Mouse (Mus musculus) kidney, postnatal 4 days (tissue): ENCODE results near the gene Kif4.
A peak's percentile ranks its signal among the peaks of the same experiment; 100 is the strongest.

ENCODE experiments used
- DNase-seq, 2 experiments: peaks; one replicate each; pipeline ENCODE4 v3.0.0; 2021; ENCODE audit warnings: mixed read lengths in 2 of 2

Gene Kif4

GRCm38 (mm10) chrX:100625546-100625801, at the start of gene Kif4:
Kif4 (plus strand) TSS chrX:100625737.
- DNase-seq, result no peak

- DNase-seq, result no peak
These were observed 30.7 kb upstream of the Kif4 start, which contains the start of gene P2ry4 for GRCm38 (mm10) chrX:100594791-100595190. P2ry4 (minus strand) TSS chrX:100594869.

- peak; percentile 62 to 70 for DNase-seq
These were observed 28.1 kb upstream of the Kif4 start for GRCm38 (mm10) chrX:100597439-100597838.

- DNase-seq, result no peak
These were observed 25.8 kb upstream of the Kif4 start for GRCm38 (mm10) chrX:100599755-100600154.

- DNase-seq, result no peak
These were observed 20.2 kb upstream of the Kif4 start, which contains the start of gene Arr3 for GRCm38 (mm10) chrX:100605314-100605713. Arr3 (plus strand) TSS chrX:100605497.

DNA sequence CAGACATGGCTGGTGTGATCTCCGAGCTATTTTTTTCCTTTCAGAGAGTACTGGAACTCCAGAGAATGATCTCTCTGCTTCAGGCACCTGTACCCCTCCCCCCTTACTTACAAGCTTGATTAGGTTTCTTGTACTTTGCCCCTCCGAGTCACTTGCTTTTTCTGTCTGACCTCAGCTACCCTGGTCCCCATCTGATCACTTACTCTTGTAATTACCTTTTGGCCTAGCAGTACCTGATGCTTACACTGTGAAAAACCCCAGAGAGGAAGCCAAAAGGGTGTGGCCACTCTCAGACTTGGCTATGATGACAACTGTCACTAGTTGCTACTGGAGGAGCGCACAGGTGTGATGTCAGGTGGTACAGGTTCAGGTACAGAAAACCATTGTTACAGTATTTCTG, 7.0 kb upstream of the Kif4 start:
- no peak for DNase-seq

- peak in 1 of 2 experiments; percentile 14 for DNase-seq
These were observed 4.2 kb upstream of the Kif4 start for GRCm38 (mm10) chrX:100621366-100621765.

DNA sequence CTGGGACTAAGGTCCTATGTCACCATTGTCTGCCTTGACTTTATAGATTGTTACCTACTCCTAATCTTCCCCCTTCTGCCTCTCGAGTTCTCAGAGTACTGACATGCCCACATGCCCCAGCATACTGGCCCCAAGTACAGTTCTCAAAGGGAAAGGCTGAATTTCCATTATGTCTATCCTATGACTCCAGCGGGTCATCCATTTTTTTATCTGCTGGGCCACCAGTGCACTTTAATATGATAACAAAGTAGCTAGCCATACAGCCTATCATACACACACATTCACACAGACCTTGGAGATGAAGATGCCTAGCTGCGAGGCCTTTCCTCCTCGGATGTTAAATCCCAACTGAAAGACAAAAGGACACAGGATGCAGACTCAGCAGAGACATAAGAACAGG, 1.3 kb upstream of the Kif4 start:
- no peak for DNase-seq

DNA sequence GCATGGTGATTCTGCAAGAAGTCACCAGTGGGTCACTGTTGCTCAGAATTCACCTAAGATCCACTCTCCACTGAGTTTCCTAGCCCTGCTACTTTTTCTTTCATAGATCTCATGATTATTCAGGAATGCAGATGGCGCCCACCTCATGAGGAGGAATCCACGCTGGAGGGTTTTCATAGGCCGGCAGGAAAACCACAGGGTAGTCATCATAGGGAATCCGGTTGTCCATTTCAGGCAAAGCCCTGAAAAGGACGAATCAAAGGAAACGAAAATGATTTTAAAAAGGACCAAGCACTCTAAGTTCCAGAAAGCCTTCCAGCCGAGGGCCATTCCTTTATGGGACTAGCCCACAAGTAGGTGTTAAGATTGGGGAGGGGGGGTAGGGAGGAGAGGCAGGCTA, 391 bp upstream of the Kif4 start:
- peak in 1 of 2 experiments; percentile 8 for DNase-seq

- DNase-seq, result peak; percentile 89 to 94
These were observed 561 bp downstream of the Kif4 start, which contains the start of gene Pdzd11 for GRCm38 (mm10) chrX:100625802-100626793. Pdzd11 (minus strand) TSS chrX:100626568.

DNA sequence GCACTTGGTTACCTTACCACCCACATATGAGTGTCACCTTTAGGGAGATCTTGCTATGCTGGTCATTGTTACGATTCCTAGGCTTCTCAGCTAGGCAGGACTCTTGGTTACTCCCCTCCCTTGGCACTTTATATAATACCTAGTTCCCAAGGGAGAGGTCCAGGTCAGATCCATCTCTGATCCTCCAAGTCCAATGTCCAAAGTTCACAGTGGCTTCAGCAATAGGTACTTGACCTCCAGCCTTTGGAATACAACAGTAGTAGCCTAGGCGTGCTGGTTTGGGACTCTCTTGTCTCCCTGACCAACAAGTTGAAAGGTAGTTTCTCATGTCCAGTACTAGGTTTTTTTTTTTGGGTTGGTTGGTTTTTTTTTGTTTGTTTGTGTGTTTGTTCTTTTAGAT, 3.5 kb downstream of the Kif4 start:
- no peak for DNase-seq

DNA sequence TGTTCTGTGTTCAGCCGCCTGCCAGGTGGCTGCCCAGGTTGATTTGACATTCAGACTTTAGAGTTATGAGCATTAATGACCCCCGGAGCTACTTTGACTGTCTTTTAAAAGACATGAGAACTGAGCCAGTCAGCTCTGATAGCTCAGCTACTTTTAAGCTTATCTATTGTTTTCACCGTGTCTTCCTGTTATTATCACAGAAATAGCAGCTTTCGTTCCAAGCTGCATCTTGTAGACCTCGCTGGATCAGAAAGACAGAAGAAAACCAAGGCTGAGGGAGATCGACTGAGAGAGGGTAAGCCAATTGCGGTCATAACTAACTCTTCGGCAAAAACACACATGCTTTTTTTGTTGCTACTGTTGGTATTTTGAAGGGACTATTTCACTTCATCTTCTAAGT, 12.9 kb downstream of the Kif4 start:
- DNase-seq, result no peak

GRCm38 (mm10) chrX:100652848-100653247, 27.3 kb downstream of the Kif4 start:
- DNase-seq, result no peak

- no peak for DNase-seq
These were observed 39.3 kb downstream of the Kif4 start for GRCm38 (mm10) chrX:100664825-100665224.

GRCm38 (mm10) chrX:100678204-100678603, 52.7 kb downstream of the Kif4 start:
- DNase-seq, result no peak

DNA sequence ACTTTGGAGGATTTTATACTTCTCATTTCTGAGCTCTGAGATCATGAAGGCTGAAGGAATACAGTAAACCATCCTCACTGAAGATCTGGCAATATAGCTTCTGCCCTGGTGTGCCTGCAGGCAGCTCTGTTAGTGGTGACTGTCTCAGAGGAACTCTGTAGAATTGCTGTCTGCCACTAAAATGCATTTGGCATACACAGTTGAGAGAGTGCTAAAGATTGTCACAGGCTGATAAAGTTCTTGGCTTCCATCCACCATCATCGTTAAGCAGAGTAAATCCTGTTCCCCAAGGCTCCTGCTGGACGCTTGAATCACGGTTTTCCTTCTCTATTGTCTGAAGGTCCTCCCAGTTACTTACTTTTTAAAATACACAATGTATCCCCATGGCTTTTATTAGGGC, 61.0 kb downstream of the Kif4 start:
- DNase-seq, result no peak

DNA sequence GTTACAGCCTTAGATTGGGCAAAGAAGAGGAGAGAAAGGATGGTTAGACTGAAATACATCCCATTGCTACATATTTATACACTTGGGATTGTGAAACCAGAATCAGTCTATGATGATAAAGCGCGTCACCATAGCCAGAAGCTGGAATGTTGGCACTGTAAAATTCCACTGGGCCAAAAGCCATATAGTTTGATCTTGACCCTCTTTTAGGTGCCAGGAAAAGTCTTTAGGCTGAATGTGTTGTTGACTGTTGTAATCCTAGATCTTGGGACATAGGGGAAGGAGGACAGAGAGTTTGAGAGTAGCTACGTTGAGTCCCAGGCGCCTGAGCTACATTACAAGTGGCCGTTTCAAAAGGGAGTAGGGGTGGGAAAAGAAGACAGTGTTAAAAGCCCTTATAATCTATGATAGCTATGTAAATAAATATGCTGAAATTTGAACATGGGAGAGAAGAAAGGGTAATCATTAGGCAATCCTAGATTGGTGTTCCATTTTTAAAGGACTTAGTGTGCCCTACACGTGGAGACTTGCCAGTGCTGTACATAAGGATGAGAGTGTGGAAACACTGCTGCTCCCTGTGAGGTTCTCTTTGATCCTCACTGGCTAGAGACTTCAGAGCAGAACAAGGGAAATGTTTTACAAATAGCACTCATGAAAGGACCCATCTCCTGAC, 62.0 kb downstream of the Kif4 start:
- DNase-seq, result no peak

DNA sequence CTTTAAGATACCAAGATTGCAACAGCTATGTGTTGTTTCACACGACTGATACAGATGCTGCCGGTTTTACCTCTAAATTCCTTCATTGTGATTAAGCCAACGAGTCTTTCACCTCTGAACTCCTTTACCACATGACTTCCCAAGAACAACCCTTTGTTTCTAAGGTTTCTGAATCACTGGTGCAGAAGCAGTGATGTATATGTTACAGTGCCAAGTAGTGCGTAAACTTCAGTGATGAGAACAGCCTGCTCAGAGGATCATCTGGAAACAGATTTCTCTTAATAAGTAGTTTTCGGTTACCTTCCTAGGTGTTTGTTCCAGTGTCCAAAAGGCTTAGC, 62.5 kb downstream of the Kif4 start:
- DNase-seq, result no peak

DNA sequence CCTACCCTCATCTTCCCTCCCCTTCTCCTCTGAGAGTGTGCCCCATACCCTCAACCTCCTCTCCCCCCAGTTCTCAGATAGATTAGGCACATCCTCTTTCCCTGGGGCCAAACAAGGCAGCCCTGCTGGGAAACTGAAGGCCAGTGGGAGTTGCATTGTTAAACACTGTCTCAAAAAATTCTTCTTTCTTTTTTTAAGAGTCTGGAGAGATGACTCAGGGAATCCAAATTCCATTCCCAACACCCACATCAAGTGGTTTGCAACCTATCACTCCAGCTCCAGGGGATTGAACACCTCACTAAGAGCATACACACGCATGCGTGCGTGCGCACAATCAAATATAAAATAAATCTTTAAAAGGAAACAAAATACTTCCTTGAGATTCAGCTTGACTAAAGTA, 71.2 kb downstream of the Kif4 start:
- DNase-seq, result no peak

- no peak for DNase-seq
These were observed 82.5 kb downstream of the Kif4 start for GRCm38 (mm10) chrX:100708032-100708431.

- no peak for DNase-seq
These were observed 90.6 kb downstream of the Kif4 start for GRCm38 (mm10) chrX:100716173-100716572.

GRCm38 (mm10) chrX:100728947-100729346, 103.4 kb downstream of the Kif4 start:
- peak; percentile 70 to 81 for DNase-seq

GRCm38 (mm10) chrX:100729665-100730188, 104.2 kb downstream of the Kif4 start, which contains the start of gene Gdpd2:
Gdpd2 (plus strand) TSS chrX:100729873.
- DNase-seq, result peak; percentile 39 to 60

DNA sequence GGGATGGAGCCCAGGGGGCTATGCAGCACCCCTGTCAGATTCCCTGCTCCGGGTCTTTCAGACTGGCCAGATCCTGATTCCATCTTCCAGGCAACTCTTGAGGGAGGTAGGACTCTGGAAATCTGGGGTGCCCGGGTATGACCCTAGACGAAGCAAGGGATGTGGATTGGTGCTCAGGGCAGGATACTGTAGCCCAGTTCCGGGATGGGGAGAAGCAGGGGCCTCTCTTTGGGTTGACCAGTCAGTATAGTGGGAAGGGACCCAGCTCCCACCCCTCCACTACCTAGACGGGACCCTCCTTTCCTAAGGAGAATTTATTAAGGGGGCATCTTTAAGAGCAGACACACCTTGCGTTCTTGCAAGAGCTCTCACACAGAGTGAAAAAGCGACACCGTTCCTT, 104.7 kb downstream of the Kif4 start:
- no peak for DNase-seq
